Mouse (Mus musculus) kidney, embryonic 14.5 days (tissue): ENCODE measurements around the gene Kctd18. TPM values are rescaled to one million over a fixed set of nuclear protein-coding genes. Genes with fewer than 3 reads are reported as not detected.
"Not testable (repeated sequence)": the region's sequence is repeated elsewhere in the genome, so short reads cannot be mapped to it uniquely, and the experiment has no call there.

Experiments used
- ATAC-seq: fragments of 200-750 bp; cut with Nextera tagmentation; 2 replicates; pipeline ENCODE4 v1.8.0; 2017; ENCODE audit warnings: moderate number of reproducible peaks, mild to moderate bottlenecking, moderate TSS enrichment, moderate library complexity; ENCODE audit not compliant: low FRiP score, low TSS enrichment
- H3K27ac ChIP-seq: fragments of 300-500 bp; sonication (generic); 2 replicates; pipeline ENCODE4 v1.5.1; 2014; ENCODE audit warnings: low read depth, mild to moderate bottlenecking, low read length, moderate library complexity, mixed read lengths
- H3K27me3 ChIP-seq: fragments of 300-500 bp; sonication (generic); 2 replicates; pipeline ENCODE4 v1.6.1; 2014; ENCODE audit warnings: mild to moderate bottlenecking, low read length; ENCODE audit not compliant: control insufficient read depth, insufficient read depth
- H3K36me3 ChIP-seq: fragments of 300-500 bp; sonication (generic); 2 replicates; pipeline ENCODE4 v1.6.1; 2014; ENCODE audit warnings: low read length, mixed read lengths; ENCODE audit not compliant: control insufficient read depth, insufficient read depth
- H3K4me1 ChIP-seq: fragments of 300-500 bp; sonication (generic); 2 replicates; pipeline ENCODE4 v1.6.1; 2014; ENCODE audit warnings: low read length, mixed read lengths; ENCODE audit not compliant: control insufficient read depth, insufficient read depth
- H3K4me2 ChIP-seq: fragments of 300-500 bp; sonication (generic); replicated peaks from 2 replicates; pipeline ENCODE4 v1.6.1; 2014; ENCODE audit warnings: low read depth, mild to moderate bottlenecking, low read length
- H3K4me3 ChIP-seq: fragments of 300-500 bp; sonication (generic); 2 replicates; pipeline ENCODE4 v1.5.1; 2014; ENCODE audit warnings: mild to moderate bottlenecking, low read length
- H3K9ac ChIP-seq: fragments of 300-500 bp; sonication (generic); 2 replicates; pipeline ENCODE4 v1.6.1; 2014; ENCODE audit warnings: low read depth, mild to moderate bottlenecking, low read length, moderate library complexity
- H3K9me3 ChIP-seq: fragments of 300-500 bp; sonication (generic); 2 replicates; pipeline ENCODE4 v1.6.1; 2016; ENCODE audit warnings: low read length; ENCODE audit not compliant: control insufficient read depth
- WGBS: fragments of 180-500 bp; shearing (Covaris S2); extraction: QIAGEN DNeasy Blood & Tissue Kit; methylation state at CpG from one replicate; pipeline ENCODE4 v1.1.7; 2014; 5-methylcytosine and 5-hydroxymethylcytosine counted together
- polyA plus RNA-seq: library from polyadenylated mRNA; unstranded; fragments of >200 nt; fragmentation: Nextera tagmentation; extraction: Ambion mirVana; gene quantifications from 2 replicates; pipeline ENCODE4 v1.2.1, GENCODE M21; 2014

The Kctd18 gene
- polyA plus RNA-seq, 1 experiment from 2014 or later: 16.1 TPM

DNA sequence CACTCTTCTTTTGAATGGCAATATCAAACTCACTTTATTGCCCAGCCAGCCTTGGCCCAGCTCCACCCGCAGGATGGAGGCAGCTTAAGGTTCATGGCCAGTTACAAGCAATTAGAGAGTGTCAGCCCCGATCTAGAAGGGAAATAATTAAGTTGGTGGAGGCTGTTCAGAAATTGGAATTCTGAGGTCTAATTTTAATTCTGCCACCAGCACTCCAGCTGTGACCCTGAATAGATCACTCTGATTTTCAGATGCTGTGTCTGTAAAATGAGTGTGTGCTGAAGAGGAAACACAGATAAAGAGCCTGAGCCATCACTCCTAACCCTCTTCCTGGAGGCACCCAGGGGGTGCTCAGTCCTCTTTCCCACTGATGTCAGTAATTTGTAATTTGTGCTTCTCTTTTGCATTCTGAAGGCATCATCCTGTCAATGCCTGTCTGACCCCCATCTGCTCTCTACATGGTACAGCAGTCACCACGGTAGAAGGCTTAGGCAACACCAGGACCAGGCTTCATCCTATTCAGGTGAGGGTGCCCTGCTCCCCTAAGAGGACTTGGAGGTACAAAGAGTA is 28.1 kb upstream of the Kctd18 start:
- 62% methylated on average over 3 of the region's 3 CpGs for WGBS
- ATAC-seq: no peak
- Histone ChIP-seq H3K27ac (no peak overlapping the region), H3K9ac (no peak overlapping the region), H3K36me3 (no peaks in the 10 kb centered on the region), H3K27me3 (no peaks in the 10 kb centered on the region), H3K4me2 (no peak overlapping the region), H3K4me1 (no peaks in the 10 kb centered on the region), H3K9me3 (no peaks in the 10 kb centered on the region), H3K4me3 (no peak overlapping the region)

DNA sequence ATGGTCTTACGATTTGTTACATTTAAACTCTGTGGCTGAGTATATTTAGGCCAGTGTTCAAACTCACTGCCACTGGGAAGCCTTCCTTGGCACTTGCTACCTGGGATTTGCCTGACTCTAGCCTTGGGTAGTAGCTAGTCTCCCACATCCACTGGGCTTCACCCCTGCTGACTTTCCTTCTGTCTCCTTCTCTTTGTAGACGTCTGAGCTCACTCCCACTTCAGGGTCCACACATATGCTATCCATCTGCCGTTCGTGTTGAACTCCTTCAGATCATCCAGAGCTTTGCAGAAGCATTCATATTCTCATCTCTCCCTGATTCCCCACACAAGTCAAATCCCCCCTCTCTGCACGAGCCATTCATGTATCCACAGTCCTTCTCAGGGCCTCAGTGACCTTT is 26.8 kb upstream of the Kctd18 start:
- no peaks in the 10 kb centered on the region for H3K9me3 ChIP-seq
- H3K36me3 ChIP-seq: no peaks in the 10 kb centered on the region
- H3K9ac ChIP-seq: no peak overlapping the region
- 69% methylated on average over 5 of the region's 5 CpGs for WGBS
- no peak overlapping the region for H3K4me3 ChIP-seq
- H3K27ac ChIP-seq: no peak overlapping the region
- no peaks in the 10 kb centered on the region for H3K27me3 ChIP-seq
- no peak for ATAC-seq
- H3K4me1 ChIP-seq: no peaks in the 10 kb centered on the region
- H3K4me2 ChIP-seq: no peak overlapping the region

DNA sequence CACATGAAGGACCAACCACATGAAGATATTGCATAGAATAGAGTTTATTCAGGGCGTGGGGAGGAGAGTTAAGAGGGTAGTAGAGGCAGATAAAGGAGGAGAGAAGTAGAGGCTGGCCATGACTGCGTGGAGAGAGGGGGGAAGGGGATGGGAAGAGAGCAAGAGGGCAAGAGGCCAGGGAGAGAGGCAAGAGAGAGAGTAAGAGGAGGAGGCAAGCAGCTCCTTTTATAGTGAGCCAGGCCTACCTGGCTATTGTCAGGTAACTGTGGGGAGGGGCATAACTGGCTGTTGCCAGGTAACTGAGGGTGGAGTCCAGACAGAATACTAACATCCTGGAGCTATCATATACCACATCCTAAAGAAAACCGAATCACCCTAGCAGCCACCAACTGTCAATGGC is 26.3 kb upstream of the Kctd18 start:
- no peak overlapping the region for H3K4me2 ChIP-seq
- no peak overlapping the region for H3K27ac ChIP-seq
- no peaks in the 10 kb centered on the region for H3K9me3 ChIP-seq
- ATAC-seq: no peak
- no peak overlapping the region for H3K9ac ChIP-seq
- H3K27me3 ChIP-seq: no peaks in the 10 kb centered on the region
- 73% methylated on average over 3 of the region's 3 CpGs for WGBS
- no peak overlapping the region for H3K4me3 ChIP-seq
- no peaks in the 10 kb centered on the region for H3K36me3 ChIP-seq
- no peaks in the 10 kb centered on the region for H3K4me1 ChIP-seq

DNA sequence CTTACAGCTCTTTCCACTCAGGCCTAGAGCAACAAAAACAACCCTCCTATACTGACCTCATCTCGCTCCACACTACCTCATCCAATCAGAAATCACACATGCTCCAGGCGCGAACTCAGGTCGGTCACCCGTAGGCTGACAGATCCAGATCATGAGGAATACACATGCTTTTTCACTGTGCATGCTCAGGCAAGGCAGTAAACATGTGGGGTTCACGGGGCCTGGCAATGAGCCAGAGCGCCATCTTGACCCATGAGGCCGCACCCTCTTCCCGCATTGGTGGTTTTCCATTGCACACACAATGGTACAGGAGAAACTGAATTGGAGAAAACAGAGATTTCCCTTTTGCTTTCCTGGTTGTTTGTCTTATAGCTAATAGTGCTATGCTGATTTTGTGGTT is 18.6 kb upstream of the Kctd18 start:
- H3K9me3 ChIP-seq, H3K4me2 ChIP-seq, H3K4me1 ChIP-seq, ATAC-seq, H3K27me3 ChIP-seq, H3K27ac ChIP-seq, H3K9ac ChIP-seq, H3K4me3 ChIP-seq, H3K36me3 ChIP-seq: not testable (repeated sequence)
- 93% methylated on average over 9 of the region's 9 CpGs for WGBS

DNA sequence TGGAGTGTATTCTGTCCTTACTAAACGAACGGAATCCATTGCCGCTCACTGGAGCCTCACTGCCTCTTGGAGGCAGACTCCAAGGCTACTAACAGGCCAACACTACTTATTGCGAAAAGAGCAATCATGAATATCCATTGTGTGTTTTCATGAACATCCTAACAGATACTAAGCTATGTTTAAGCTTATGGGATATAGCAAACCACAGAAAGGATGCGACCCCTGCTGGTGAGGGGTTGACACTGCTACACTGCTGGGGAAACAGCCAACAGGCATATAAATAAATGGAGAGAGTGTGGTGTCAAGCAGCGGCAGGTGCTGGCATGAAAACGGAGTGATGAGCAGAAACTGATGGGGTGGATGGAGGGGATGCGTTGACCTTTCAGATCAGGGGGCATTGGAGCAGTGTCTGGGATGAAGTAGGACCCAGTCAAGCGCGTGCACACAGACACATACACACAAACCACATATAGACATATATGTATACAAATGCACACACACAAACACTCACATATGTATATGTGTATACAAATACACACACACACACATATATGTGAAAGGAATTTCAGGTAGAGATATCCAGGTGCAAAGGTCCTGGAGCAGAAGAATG is 12.5 kb upstream of the Kctd18 start:
- H3K27ac ChIP-seq: no peak overlapping the region
- peaks cover 7% of the 10 kb centered on the region; the same call in 1 of the 2 replicates for H3K4me1 ChIP-seq
- no peak overlapping the region for H3K9ac ChIP-seq
- H3K27me3 ChIP-seq: no peaks in the 10 kb centered on the region
- H3K4me3 ChIP-seq: no peak overlapping the region
- H3K4me2 ChIP-seq: no peak overlapping the region
- 0 out of 2 replicates have a peak, but pooled peaks cover 2% of the 10 kb centered on the region for H3K36me3 ChIP-seq
- H3K9me3 ChIP-seq: no peaks in the 10 kb centered on the region
- peak; percentile 55; the same call in 1 of the 2 replicates for ATAC-seq
- WGBS: 63% methylated on average over 10 of the region's 10 CpGs

DNA sequence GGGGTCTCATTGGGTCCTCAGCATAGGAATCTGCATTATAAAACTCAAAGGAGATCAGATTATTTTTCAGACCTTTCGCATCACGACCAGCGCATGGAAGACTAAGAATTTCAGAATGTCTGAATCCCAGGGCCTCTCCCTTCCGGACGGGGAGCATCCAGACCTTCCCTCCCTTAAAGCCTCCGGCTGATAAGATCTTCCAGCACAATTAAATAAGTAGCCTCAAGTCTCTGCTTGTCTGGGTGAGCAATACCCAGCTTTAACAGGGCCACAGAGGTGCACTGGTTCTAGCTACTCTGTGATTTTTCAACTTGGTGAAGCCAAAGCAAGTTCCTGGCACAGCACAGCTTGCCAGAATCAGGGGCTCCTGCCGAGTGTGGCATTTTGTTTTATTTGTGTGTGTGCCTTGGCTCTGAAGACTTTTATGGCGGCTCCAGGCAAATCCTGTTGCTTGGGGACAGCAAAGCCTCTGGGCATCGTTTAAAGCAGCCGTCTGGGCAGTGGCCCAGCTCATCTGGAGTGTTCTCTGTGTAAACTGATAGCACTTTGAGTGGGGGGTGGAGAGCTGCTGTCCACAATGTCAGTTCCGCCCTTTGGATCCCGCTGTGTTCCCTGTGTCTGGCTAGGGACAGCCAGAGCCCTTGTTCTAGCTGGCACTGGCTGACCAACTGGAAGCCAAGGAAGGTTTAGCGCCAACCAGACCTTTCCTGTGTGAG is 11.6 kb upstream of the Kctd18 start:
- no peaks in the 10 kb centered on the region for H3K27me3 ChIP-seq
- H3K27ac ChIP-seq: no peak overlapping the region
- peak; percentile 80 for ATAC-seq
- whole genome bisulfite sequencing: 18% methylated on average over 13 of the region's 13 CpGs
- H3K4me2 ChIP-seq: peak overlapping the region; percentile 53
- no peaks in the 10 kb centered on the region for H3K9me3 ChIP-seq
- H3K4me1 ChIP-seq: peaks cover 7% of the 10 kb centered on the region; the same call in 1 of the 2 replicates
- peak overlapping the region; percentile 31 for H3K4me3 ChIP-seq
- 0 out of 2 replicates have a peak, but pooled peaks cover 5% of the 10 kb centered on the region for H3K36me3 ChIP-seq
- H3K9ac ChIP-seq: peak overlapping the region; percentile 25; the same call in 1 of the 2 replicates

DNA sequence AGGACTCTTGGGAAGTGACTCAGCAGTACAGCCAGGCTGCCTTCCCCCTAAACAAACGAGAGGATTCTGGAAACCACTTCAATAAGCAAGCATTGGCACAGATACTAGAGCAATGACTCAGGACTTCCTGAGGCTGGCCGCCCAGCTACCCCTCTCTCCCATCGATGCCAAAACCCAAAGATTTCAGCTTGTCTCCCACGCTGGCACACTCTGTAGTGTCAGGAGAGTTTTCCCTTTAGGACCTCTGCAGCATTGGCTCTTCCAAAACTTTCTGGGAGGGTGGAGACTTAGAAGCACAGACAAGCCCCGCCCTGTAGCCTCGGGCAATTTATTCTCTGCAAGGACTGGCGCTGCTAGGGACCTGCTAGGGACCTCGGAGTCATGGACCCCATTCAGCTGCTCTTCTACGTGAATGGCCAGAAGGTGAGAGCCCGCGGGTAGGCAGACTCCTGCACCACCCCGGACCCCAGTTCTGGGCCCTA is 10.9 kb upstream of the Kctd18 start, which contains the start of gene Aox1:
TSS of gene Aox1 (plus strand) at position 296 of the 482 bp plus-strand sequence.
- H3K4me2 ChIP-seq: peak within 1 kb of the TSS; percentile 53
- H3K36me3 ChIP-seq: 0 out of 2 replicates have a peak, but pooled peaks cover 6% of the 10 kb centered on the region
- ATAC-seq: peak; percentile 61; the same call in 1 of the 2 replicates
- WGBS: 6% methylated on average over 12 of the region's 12 CpGs
- H3K9ac ChIP-seq: peak within 1 kb of the TSS; percentile 25; the same call in 1 of the 2 replicates
- no peak within 1 kb of the TSS for H3K27ac ChIP-seq
- H3K4me1 ChIP-seq: peaks cover 7% of the 10 kb centered on the region; the same call in 1 of the 2 replicates
- H3K4me3 ChIP-seq: peak within 1 kb of the TSS; percentile 31
- H3K9me3 ChIP-seq: no peaks in the 10 kb centered on the region
- H3K27me3 ChIP-seq: no peaks in the 10 kb centered on the region

DNA sequence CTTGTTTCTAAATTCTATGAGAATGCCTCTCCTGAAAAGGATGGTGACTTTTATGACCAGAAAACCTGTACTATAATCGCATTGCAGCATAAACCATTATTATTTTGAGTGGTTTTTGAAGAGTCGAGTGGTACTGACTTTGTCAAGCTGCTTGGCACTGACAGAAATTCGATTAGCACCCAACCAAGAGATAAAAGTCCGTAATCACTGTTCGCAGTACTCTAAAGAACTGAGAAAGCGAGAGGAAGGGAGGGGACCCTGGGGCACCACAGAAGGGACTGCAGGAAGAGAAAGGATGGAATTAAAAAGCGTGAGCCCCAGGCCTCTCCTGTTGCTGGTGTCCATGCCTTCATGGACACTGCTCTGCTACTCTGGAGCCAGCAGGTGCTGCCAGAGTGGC is 9.0 kb upstream of the Kctd18 start:
- 89% methylated on average over 7 of the region's 7 CpGs for WGBS
- no peak overlapping the region for H3K4me3 ChIP-seq
- no peaks in the 10 kb centered on the region for H3K27me3 ChIP-seq
- no peak for ATAC-seq
- H3K27ac ChIP-seq: no peak overlapping the region
- H3K4me2 ChIP-seq: no peak overlapping the region
- H3K36me3 ChIP-seq: peaks cover 18% of the 10 kb centered on the region; the same call in 1 of the 2 replicates
- H3K4me1 ChIP-seq: peaks cover 7% of the 10 kb centered on the region; the same call in 1 of the 2 replicates
- no peaks in the 10 kb centered on the region for H3K9me3 ChIP-seq
- H3K9ac ChIP-seq: no peak overlapping the region
